Mouse (Mus musculus) hindbrain, embryonic 14.5 days (tissue): ENCODE data around the gene Spats1. TPM values are rescaled to one million over a fixed set of nuclear protein-coding genes. Genes with fewer than 3 reads are reported as not detected.

ENCODE experiments used
- polyA plus RNA-seq: library from polyadenylated mRNA; unstranded; fragments of >200 nt; fragmentation: Nextera tagmentation; extraction: Ambion mirVana; gene quantifications from 2 replicates; pipeline ENCODE4 v1.2.1, GENCODE M21; 2014

Spats1 gene
- polyA plus RNA-seq, 1 experiment from 2014 or later: 1.5 TPM

Other genes starting within 250 kb of the Spats1 start
- gene Cdc5l, start 41.7 kb downstream of the Spats1 start, polyA plus RNA-seq: 64.7 and 67.0 TPM in 2 replicates
- 15.2 and 15.8 TPM in 2 replicates for gene Aars2, start 31.4 kb upstream of the Spats1 start, polyA plus RNA-seq
- 3.8 TPM in 2 replicates for gene Tcte1, start 48.0 kb upstream of the Spats1 start, polyA plus RNA-seq
- 15.7 and 16.8 TPM in 2 replicates for gene Tmem151b, start 74.3 kb upstream of the Spats1 start, polyA plus RNA-seq
- gene Nfkbie, start 80.3 kb upstream of the Spats1 start, polyA plus RNA-seq: 4.3 and 4.7 TPM in 2 replicates
- 83.1 and 84.2 TPM in 2 replicates for gene Slc35b2, start 88.5 kb upstream of the Spats1 start, polyA plus RNA-seq
- gene Hsp90ab1, start 97.9 kb upstream of the Spats1 start, polyA plus RNA-seq: 1,324 and 1,355 TPM in 2 replicates
- gene Slc29a1, start 124.2 kb upstream of the Spats1 start, polyA plus RNA-seq: 41.5 and 42.7 TPM in 2 replicates
- not detected in 2 replicates for gene Mymx, start 126.7 kb upstream of the Spats1 start, polyA plus RNA-seq
- gene Capn11, start 183.9 kb upstream of the Spats1 start, polyA plus RNA-seq: 2.3 TPM in 1 of 2 replicates, not detected in the other
- gene Mrpl14, start 210.9 kb upstream of the Spats1 start, polyA plus RNA-seq: 116 and 132 TPM in 2 replicates
- gene Tmem63b, start 211.5 kb upstream of the Spats1 start, polyA plus RNA-seq: 114 and 116 TPM in 2 replicates